Mouse (Mus musculus) cerebellum, adult 8-10 months (tissue): Measurements from ENCODE around the gene Fstl4.
"Not testable (repeated sequence)": the region's sequence is repeated elsewhere in the genome, so short reads cannot be mapped to it uniquely, and the experiment has no call there.

ENCODE experiments used
- DNase-seq: peaks from one replicate; pipeline ENCODE4 v3.0.0; 2022

The Fstl4 gene

DNA sequence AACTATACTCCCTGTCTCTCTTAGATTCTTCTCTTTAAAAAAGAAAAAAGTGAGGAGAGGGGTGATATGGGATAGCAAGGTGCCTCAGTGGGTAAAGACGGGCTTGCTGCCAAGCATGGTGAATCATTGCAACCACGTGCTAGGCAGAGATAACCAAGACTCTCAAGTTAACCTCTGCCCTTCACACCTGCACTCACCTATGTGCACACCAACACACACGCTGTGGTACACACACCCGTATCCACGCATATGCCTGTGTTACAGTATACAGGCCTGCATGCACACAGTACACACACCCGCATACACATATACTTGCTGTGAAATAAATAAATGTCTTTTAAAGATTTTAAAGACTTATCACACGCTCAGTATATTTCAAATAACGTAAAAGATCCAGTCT lies 375.8 kb downstream of the Fstl4 start:
- DNase-seq = no peak

GRCm38 (mm10) chr11:53140722-53141400 lies 376.4 kb downstream of the Fstl4 start:
- no peak for DNase-seq

- no peak for DNase-seq
Observed at GRCm38 (mm10) chr11:53143522-53143921, 379.1 kb downstream of the Fstl4 start.

GRCm38 (mm10) chr11:53144506-53144905 lies 380.1 kb downstream of the Fstl4 start:
- DNase-seq = no peak

GRCm38 (mm10) chr11:53146290-53146689 lies 381.9 kb downstream of the Fstl4 start:
- peak; percentile 6 for DNase-seq

GRCm38 (mm10) chr11:53156463-53156862 lies 392.0 kb downstream of the Fstl4 start:
- no peak for DNase-seq

DNA sequence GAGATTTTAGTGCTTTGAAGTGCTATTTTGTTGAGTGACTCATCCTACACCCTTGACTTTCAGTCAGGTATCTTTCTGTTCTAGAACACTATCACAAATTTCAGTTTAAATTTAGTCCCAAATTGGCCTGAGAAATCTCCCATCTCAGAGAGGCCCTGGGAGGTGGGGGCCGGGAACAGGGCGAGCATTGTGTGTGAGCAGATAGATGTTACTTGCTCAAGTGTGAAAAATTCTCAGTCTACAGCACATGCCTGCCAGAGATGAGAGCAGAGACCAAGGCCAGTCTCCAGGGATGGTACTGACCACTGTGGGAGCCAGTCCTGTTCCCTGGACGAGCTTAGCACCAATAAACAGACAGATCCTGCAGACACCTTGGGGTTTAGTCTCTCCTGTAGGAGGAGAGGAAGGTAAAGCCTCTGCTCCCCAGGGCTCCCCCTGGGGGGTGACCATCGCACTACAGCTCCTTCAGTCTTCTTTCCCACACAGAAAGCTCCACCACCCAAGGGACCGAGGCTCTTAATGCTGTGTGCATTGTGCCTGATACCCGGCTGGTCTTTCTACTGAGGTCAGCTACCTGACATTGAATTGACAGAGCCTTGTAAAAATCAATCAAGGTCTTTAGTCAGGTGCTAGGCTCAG lies 393.3 kb downstream of the Fstl4 start:
- no peak for DNase-seq

GRCm38 (mm10) chr11:53162385-53162784 lies 398.0 kb downstream of the Fstl4 start:
- no peak for DNase-seq

GRCm38 (mm10) chr11:53166478-53166877 lies 402.0 kb downstream of the Fstl4 start:
- DNase-seq = no peak

DNA sequence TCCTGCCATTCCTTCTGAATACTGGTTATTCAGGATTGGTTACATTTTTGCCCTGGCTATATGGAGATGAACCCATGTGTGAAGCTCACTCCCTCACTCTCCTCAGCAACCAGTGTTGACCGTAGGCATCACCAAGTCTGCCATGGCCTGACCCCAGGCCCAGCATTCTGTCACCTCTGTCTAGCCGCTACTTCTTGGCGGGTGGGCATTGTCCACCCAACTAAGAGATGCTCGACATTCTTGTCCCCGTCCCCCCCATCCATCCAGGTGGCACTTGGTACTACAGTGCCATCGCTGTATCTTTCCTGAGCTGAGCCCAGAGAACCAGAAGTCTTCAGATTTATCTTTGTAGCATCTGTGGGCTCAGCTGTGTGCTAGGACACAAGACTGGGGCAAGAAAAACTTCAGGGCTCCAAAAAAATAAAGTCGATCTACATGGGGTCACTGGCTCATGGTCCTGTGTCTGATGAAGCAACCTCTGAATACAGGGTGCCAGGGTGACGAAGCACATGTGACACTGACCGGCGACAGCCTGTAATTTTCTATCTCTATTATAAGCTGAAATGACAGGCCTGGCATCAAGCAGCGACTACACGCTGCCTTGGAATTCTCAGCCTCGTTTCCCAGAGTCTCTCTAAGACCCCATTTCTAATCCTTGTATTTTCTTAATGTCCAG lies 417.9 kb downstream of the Fstl4 start:
- no peak for DNase-seq

- no peak for DNase-seq
Observed at GRCm38 (mm10) chr11:53182858-53183257, 418.4 kb downstream of the Fstl4 start.

DNA sequence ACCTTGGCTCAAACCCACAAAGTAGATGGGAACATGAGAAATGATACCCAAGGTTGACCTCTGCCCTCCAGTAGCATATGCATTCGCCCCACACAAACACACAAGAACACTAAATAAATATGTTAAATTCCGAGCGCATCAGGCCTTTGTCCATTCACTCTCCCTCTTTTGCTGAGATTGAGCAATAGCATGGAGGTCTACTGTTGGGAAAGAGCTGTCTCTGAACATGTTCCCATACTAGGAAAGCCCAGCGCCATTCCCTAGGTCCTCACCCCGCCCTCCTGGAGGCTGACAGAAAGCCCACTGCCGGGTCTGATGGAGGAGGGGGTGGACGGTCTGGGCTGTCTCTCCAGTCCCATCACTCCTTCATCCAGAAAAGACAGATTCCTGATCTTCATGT lies 419.6 kb downstream of the Fstl4 start:
- DNase-seq = no peak

- DNase-seq = no peak
Observed at GRCm38 (mm10) chr11:53184698-53185097, 420.3 kb downstream of the Fstl4 start.

- DNase-seq = peak; percentile 10
Observed at GRCm38 (mm10) chr11:53187427-53188140, 423.1 kb downstream of the Fstl4 start.

DNA sequence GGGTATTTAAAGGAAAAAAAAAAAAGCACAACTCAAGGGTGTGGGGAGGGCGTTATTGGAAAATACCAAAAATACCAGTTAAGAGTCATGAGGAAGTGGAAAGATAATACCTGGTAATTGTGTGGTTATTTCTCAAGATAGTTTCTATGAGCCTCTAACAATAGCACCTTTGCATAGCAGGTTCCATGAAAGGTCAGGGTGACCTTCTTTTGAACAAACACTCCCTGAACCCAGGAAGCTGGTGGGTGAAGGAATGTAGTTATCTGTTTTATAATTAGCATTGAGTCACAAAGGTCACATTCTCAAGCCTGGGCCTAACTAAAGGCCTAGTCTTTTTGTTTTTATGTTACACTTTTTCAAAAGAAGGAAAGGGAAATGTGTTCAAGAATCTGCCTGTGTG lies 432.1 kb downstream of the Fstl4 start:
- DNase-seq = not testable (repeated sequence)

DNA sequence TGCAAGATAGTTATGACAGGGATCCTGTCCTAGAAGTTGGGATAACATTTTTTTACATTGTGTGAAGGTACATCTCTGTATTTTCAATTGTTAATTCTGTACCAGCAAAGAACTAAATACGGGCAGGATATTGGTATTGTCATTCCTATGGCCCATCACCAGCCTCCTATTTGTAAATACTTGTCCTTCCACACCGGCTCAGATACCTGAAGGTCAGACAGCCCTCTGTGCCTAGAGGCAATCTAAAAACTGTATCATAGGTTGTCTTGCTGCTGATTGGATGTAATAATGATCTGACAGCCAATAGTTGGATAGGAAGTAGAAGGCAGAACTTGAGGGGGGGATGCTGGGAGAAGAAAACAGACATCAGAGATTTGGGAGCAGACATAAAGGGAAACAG lies 432.7 kb downstream of the Fstl4 start:
- no peak for DNase-seq

- no peak for DNase-seq
Observed at GRCm38 (mm10) chr11:53202459-53203250, 438.2 kb downstream of the Fstl4 start.

- DNase-seq = no peak
Observed at GRCm38 (mm10) chr11:53210876-53211275, 446.4 kb downstream of the Fstl4 start.

GRCm38 (mm10) chr11:53229011-53229410 lies 464.6 kb downstream of the Fstl4 start:
- DNase-seq = no peak

GRCm38 (mm10) chr11:53231836-53232235 lies 467.4 kb downstream of the Fstl4 start:
- no peak for DNase-seq

DNA sequence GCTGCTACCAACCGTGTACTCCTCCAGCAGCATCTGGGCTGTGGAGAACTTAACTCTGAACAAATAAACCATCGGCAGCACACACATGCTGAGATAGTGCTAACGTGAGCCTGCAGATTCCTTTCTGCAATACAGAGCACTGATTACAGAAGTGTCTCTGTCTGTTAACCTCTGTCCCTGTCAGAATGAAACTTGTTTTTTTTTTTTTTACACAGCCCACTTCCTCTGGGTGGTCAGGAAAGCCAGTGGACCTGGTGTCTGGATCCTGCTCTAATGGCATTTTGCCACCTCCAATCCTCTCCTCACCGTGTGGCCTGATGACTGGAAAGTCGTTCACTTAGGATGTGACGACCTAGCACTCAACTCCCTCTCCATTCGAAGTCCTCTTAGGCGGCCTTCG lies 469.2 kb downstream of the Fstl4 start:
- DNase-seq = no peak
